Mouse (Mus musculus): ENCODE data around the gene Irgq. TPM values are rescaled to one million over a fixed set of nuclear protein-coding genes. Genes with fewer than 3 reads are reported as not detected.

The Irgq gene
- total and polyA plus RNA-seq, 3 experiments: 4.7 to 5.8 TPM; not detected in 1

DNA sequence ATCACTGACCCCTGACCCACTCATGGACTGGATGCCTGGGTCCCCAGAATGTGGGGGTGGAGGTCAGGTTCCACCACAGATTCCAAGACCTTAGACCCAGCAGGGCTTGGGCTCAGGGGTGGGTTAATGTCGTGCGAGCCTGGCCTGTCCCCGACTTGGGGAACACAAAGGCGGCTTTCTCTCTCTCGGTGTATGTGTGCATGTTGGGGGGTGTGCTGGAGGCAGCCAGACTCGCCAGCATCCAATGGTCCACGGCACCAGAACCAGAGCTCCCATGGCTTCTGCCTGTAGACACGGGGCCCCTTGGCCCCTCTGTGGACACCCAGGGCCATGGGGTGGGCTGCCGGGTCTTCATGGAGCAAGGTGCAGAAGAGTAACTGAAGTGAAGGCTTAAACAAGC, 45.0 kb upstream of the Irgq start:
- Histone ChIP-seq H3K4me3 (ENCODE audit: control insufficient read depth in 1 of 2, insufficient read depth in 1 of 2, low read depth in 2 of 2, low read length in 2 of 2) (no peak overlapping the region), H3K9me3 (replicated peaks; ENCODE audit: insufficient read depth, low read length) (no peaks in the 10 kb centered on the region), H3K4me1 (ENCODE audit: control insufficient read depth in 1 of 2, insufficient read depth in 2 of 2, low read length in 2 of 2) (no peaks in the 10 kb centered on the region; a peak in 2 of 4 replicates), H3K27ac (ENCODE audit: control insufficient read depth, low read depth, low read length) (no peak overlapping the region), H3K36me3 (ENCODE audit: control insufficient read depth in 1 of 2, insufficient read depth in 2 of 2, low read length in 2 of 2) (no peaks in the 10 kb centered on the region), H3K79me2 (ENCODE audit: control insufficient read depth, insufficient read depth, low read length, poor library complexity) (no peaks in the 10 kb centered on the region), H3K9ac (ENCODE audit: control insufficient read depth, low read depth, low read length, poor library complexity, severe bottlenecking) (no peak overlapping the region), H3K27me3 (ENCODE audit: control insufficient read depth in 1 of 2, insufficient read depth in 2 of 2, low read length in 2 of 2) (peaks cover 2 to 6% of the 10 kb centered on the region in 2 experiments; a peak in 3 of 4 replicates)
- TF ChIP-seq UBTF (IDR thresholded peaks at IDR 0.05; ENCODE audit: borderline replicate concordance, insufficient read depth, low read depth, low read length): no peak
- TF ChIP-seq USF1 (IDR thresholded peaks at IDR 0.05; ENCODE audit: low read depth, low read length): no peak
- TF ChIP-seq KAT2A (conservative IDR thresholded peaks at IDR 0.05; ENCODE audit: low read depth, low read length): no peak
- TF ChIP-seq ZKSCAN1 (IDR thresholded peaks at IDR 0.05; ENCODE audit: low read depth, low read length): no peak
- no peak for TF ChIP-seq MAX (IDR thresholded peaks at IDR 0.05; ENCODE audit: low read length)
- no peak for TF ChIP-seq CHD2 (IDR thresholded peaks at IDR 0.05; ENCODE audit: low read length)
- no peak for TF ChIP-seq CHD1 (IDR thresholded peaks at IDR 0.05; ENCODE audit: low read depth, low read length)
- TF ChIP-seq HCFC1 (IDR thresholded peaks at IDR 0.05; ENCODE audit: low read depth, low read length): no peak
- no peak for TF ChIP-seq ZC3H11A (IDR thresholded peaks at IDR 0.05; ENCODE audit: low read depth, low read length)
- TF ChIP-seq ETS1 (IDR thresholded peaks at IDR 0.05; ENCODE audit: low read depth, low read length): no peak
- no peak for TF ChIP-seq SIN3A (IDR thresholded peaks at IDR 0.05; ENCODE audit: low read length)
- TF ChIP-seq TCF12 (IDR thresholded peaks at IDR 0.05; ENCODE audit: low read depth, low read length): no peak
- no peak for TF ChIP-seq POLR2AphosphoS5 (IDR thresholded peaks at IDR 0.05; ENCODE audit: borderline replicate concordance, low read depth, low read length)
- no peak for TF ChIP-seq TAL1 (IDR thresholded peaks at IDR 0.05; ENCODE audit: low read length)
- no peak for TF ChIP-seq GATA1 (IDR thresholded peaks at IDR 0.05; ENCODE audit: low read depth, low read length)
- no peak for TF ChIP-seq MAZ (IDR thresholded peaks at IDR 0.05; ENCODE audit: low read depth, low read length)
- TF ChIP-seq TBP (IDR thresholded peaks at IDR 0.05; ENCODE audit: low read depth, low read length): no peak
- DNase-seq (ENCODE audit: low read depth, low spot score): no peak

DNA sequence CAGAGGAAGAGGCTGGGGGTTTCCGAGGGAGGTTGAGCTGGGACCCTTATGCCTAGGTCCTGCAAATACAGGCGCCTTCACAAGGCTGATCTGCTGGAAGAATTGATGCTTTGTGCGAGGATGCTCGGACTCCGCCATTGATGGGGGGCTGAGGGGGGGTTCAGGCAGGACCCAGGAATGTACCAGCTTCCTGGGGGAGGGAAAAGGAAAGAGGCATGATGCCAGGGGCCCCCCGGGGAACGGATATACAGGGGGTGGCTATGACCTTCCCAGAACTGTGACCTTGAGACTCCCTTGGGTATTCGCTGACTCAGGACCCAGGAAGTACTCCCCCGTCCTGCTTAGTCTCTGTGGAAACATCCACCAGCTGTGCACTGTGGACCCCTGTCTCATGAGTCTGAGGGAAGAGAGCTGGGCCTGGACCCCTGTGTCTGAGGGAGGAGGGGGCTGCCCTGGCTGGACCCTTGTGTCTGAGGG, 43.8 kb upstream of the Irgq start:
- no peak for TF ChIP-seq MYB (IDR thresholded peaks at IDR 0.05; ENCODE audit: low read depth, low read length)
- no peak for TF ChIP-seq POLR2AphosphoS5 (IDR thresholded peaks at IDR 0.05; ENCODE audit: borderline replicate concordance, low read depth, low read length)
- TF ChIP-seq MAX (IDR thresholded peaks at IDR 0.05; ENCODE audit: low read length): no peak
- no peak for TF ChIP-seq NELFE (IDR thresholded peaks at IDR 0.05; ENCODE audit: low read depth, low read length)
- TF ChIP-seq JUND (IDR thresholded peaks at IDR 0.05; ENCODE audit: low read depth, low read length): no peak
- no peak for TF ChIP-seq KAT2A (conservative IDR thresholded peaks at IDR 0.05; ENCODE audit: low read depth, low read length)
- TF ChIP-seq RCOR1 (IDR thresholded peaks at IDR 0.05; ENCODE audit: low read depth, low read length): no peak
- Histone ChIP-seq H3K27ac (ENCODE audit: control insufficient read depth, low read depth, low read length) (no peak overlapping the region), H3K4me1 (ENCODE audit: control insufficient read depth in 1 of 2, insufficient read depth in 2 of 2, low read length in 2 of 2) (no peaks in the 10 kb centered on the region), H3K4me3 (ENCODE audit: control insufficient read depth in 1 of 2, insufficient read depth in 1 of 2, low read depth in 2 of 2, low read length in 2 of 2) (no peak overlapping the region), H3K36me3 (ENCODE audit: control insufficient read depth in 1 of 2, insufficient read depth in 2 of 2, low read length in 2 of 2) (no peaks in the 10 kb centered on the region), H3K9me3 (replicated peaks; ENCODE audit: insufficient read depth, low read length) (no peaks in the 10 kb centered on the region), H3K9ac (ENCODE audit: control insufficient read depth, low read depth, low read length, poor library complexity, severe bottlenecking) (no peak overlapping the region), H3K27me3 (ENCODE audit: control insufficient read depth in 1 of 2, insufficient read depth in 2 of 2, low read length in 2 of 2) (peaks cover 2 to 7% of the 10 kb centered on the region in 2 experiments; a peak in 3 of 4 replicates), H3K79me2 (ENCODE audit: control insufficient read depth, insufficient read depth, low read length, poor library complexity) (no peaks in the 10 kb centered on the region)
- no peak for DNase-seq (ENCODE audit: low read depth, low spot score)

Data from MEL (cell line).